Mouse (Mus musculus): ENCODE measurements around the gene Rffl.
A peak's percentile ranks its signal among the peaks of the same experiment; 100 is the strongest.

Rffl gene

DNA sequence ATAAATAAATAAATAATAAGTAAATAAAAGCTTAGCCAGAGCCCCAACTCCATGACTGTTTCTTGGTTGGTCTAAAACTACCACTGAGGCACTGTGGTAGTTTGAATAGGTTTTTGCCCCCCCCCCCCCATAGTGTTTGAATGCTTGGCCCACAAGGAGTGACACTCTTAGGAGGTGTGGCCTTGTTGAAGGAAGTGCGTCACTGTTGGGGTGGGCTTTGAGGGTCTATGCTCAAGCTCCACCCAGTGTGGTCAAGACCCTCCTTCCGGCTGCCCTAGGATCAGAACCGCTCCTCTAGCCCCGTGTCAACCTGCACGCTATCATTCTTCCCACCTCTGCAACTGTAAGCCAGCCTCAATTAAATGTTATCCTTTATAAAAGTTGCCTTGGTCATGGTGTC lies 4.6 kb upstream of the Rffl start:
- no peak for ATAC-seq (ENCODE audit: insufficient number of reproducible peaks, low FRiP score, low TSS enrichment)

GRCm38 (mm10) chr11:82874924-82875323 lies 3.9 kb upstream of the Rffl start:
- ATAC-seq (ENCODE audit: insufficient number of reproducible peaks, low FRiP score, low TSS enrichment), result no peak

GRCm38 (mm10) chr11:82870173-82871030 lies 608 bp downstream of the Rffl start:
- ATAC-seq (ENCODE audit: insufficient number of reproducible peaks, low FRiP score, low TSS enrichment), result peak; percentile 47

GRCm38 (mm10) chr11:82869506-82870172 lies 1.4 kb downstream of the Rffl start:
- no peak for ATAC-seq (ENCODE audit: insufficient number of reproducible peaks, low FRiP score, low TSS enrichment)

DNA sequence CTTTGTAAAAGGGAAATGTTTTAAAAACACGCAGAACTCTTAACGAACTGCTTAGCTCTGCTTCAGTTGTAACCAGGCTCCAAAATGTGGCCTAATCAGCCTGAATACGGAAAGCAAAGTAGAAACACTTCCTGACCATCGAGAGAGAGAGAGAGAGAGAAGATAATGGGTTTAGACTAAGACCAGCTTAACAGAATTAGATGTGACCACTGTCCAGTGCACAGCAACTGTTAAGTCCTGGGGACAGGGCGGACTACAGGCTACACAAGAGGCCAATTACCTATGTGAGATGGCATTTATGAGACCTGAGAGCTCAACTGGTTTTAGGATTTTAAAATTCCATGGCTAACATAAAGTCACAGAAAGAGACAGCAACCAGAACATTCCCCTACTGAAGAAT lies 3.1 kb downstream of the Rffl start:
- ATAC-seq (ENCODE audit: insufficient number of reproducible peaks, low FRiP score, low TSS enrichment), result no peak

- ATAC-seq (ENCODE audit: insufficient number of reproducible peaks, low FRiP score, low TSS enrichment), result no peak
These were observed 4.0 kb downstream of the Rffl start for GRCm38 (mm10) chr11:82866850-82867564.

DNA sequence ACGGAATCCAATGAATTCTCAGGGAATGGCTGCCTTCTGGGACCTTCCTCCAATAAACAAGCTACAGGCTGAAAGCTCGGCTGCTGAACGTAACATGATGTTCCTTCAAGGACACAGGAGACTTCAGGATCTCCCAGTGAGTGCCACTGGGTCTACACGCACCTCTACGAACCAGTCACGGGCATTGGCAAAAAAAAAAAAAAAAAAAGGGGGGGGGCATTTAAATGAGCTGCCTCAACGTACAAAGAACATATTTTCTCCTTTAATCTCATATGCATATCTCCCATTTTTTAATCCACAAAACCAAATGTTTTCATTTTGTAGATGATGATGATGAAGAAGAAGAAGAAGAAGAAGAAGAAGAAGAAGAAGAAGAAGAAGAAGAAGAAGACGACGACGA lies 5.1 kb downstream of the Rffl start:
- ATAC-seq (ENCODE audit: insufficient number of reproducible peaks, low FRiP score, low TSS enrichment), result no peak

DNA sequence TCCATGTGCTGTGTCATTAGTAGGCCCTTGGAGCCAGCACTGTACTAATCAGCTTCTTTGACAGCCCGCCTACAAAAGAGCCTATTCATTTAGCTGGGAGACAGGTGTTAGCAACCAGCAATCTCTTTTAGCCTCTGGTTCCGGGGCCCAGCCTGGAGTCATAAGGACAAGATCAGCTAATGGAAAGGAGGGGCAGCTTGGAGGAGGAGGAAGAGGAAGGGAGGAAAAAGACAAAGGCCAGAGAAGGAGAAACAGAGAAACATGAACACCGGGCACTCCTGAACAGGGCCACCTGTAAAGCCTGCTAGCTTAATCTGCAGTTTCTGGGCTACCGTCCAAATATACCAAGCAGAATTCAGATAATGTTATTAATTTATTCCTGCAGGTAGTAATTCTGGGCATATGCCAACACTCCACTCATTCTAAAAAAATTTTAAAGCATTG lies 7.5 kb downstream of the Rffl start:
- no peak for ATAC-seq (ENCODE audit: insufficient number of reproducible peaks, low FRiP score, low TSS enrichment)

- ATAC-seq (ENCODE audit: insufficient number of reproducible peaks, low FRiP score, low TSS enrichment), result no peak
These were observed 8.0 kb downstream of the Rffl start for GRCm38 (mm10) chr11:82863059-82863458.

- no peak for ATAC-seq (ENCODE audit: insufficient number of reproducible peaks, low FRiP score, low TSS enrichment)
These were observed 8.4 kb downstream of the Rffl start for GRCm38 (mm10) chr11:82862638-82863037.

DNA sequence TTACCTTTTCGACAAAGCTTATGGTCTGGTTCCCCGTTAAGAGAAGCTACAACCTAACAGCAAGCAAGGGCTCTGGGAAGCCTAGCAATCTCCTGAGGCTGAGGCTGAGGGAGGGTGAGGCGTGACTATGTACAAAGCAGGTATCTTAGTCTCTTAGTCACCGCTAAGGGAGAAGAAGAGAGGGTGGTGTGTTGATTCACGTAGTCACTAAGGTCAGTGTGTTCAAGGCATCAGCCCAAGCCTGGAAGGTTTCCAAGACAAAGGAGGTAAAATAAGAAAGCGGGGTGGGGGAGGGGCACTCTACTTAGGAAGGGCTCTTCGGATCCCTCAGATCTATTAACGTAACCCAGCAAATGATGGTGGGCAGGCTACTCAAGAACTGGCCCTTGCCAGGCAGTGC lies 9.5 kb downstream of the Rffl start:
- no peak for ATAC-seq (ENCODE audit: insufficient number of reproducible peaks, low FRiP score, low TSS enrichment)

GRCm38 (mm10) chr11:82860759-82861158 lies 10.3 kb downstream of the Rffl start:
- no peak for ATAC-seq (ENCODE audit: insufficient number of reproducible peaks, low FRiP score, low TSS enrichment)

DNA sequence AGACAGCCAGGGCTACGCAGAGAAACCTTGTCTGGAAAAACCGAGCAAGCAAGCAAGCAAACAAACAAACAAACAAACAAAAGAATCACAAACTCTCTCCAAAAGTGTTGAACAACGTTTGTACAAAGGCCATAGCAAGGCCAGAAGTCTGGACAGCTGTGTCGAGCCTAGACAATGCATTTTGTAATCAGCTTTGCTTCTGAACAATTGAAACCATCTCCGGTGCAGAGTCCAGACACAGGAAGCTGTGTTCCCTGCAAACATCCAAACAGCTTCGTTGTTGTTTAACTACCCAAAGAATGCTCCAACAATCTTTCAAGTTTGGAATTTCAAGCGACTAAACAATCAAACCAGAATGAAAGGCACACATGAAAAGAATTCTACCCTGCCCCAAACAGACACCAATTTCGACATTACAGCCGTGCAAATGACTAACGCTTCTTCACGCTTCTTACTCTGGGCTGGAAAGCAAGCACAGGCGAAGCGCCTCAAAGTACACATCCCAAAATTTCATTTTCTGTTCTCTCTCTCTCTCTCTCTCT lies 13.6 kb downstream of the Rffl start:
- ATAC-seq (ENCODE audit: insufficient number of reproducible peaks, low FRiP score, low TSS enrichment), result no peak

DNA sequence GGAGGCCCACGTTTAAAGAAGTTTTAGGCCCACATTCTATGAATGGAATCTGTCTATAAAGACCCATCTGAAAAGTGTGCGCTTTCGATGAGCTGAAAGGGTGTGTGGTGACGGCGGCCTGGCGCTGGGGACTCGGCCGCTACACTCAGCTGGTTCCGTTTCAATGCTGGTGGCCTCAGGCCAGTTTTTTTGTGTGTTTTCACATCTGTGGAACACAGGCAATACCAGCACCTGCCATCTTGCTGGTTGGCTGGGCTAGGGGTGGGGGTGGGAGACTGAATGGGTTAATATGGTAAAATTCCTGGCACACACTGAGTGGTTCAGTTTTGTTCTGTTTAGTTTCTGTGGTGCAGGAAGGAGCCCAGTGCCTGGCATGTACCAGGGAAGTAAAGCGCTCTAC lies 15.0 kb downstream of the Rffl start:
- no peak for ATAC-seq (ENCODE audit: insufficient number of reproducible peaks, low FRiP score, low TSS enrichment)

DNA sequence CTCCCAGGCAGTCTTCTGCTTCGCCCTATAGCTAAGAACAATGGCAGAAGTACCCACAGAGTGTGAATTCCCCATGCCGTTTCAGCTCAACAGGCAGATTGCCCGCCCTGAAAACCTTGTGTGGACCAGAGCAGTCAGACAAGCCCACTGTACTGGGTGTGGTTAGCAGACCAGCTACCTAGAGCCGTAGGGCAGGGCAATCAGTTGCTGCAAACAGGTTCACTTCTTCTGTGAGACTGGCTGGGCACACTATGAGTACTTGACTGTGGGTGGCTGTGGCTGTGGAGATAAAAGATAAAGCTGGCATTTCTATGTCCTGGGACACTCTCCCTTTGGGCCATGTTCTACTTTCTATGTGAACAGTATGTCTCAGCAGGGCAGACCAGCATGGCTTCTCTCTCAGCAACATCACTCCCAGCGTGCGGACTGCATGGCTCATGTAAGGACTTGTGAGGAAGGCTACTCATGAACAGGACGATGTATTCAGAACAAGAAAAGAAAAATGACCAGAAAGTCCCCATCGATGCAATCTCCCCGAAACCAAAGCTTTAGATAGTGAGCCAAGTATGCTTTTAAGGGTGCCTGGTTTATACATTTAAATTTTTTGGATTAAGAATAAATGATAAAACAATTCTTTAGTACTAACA lies 15.6 kb downstream of the Rffl start:
- ATAC-seq (ENCODE audit: insufficient number of reproducible peaks, low FRiP score, low TSS enrichment), result no peak

GRCm38 (mm10) chr11:82854111-82854510 lies 16.9 kb downstream of the Rffl start:
- no peak for ATAC-seq (ENCODE audit: insufficient number of reproducible peaks, low FRiP score, low TSS enrichment)

- no peak for ATAC-seq (ENCODE audit: insufficient number of reproducible peaks, low FRiP score, low TSS enrichment)
These were observed 18.1 kb downstream of the Rffl start for GRCm38 (mm10) chr11:82852958-82853357.

GRCm38 (mm10) chr11:82852540-82852939 lies 18.5 kb downstream of the Rffl start:
- no peak for ATAC-seq (ENCODE audit: insufficient number of reproducible peaks, low FRiP score, low TSS enrichment)

- no peak for ATAC-seq (ENCODE audit: insufficient number of reproducible peaks, low FRiP score, low TSS enrichment)
These were observed 18.9 kb downstream of the Rffl start for GRCm38 (mm10) chr11:82852115-82852514.

DNA sequence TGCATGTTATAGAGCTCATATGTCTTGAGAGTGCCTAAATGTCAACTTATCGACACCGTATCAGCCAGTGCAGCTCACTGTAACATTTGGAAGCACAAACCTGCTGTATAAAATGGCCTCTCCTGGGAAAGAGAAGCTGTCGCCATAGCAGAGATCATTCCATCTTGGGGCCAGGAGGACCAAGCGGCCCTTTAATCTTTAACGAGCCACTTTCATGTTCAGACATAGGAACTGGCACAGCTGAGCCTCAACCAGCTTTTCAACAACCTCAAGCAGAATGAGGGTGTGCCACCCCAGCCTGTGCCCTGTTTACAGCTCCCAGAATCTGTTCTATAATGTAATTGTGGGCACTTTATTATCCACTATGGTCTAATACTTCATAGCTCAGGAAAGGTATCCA lies 20.8 kb downstream of the Rffl start:
- ATAC-seq (ENCODE audit: insufficient number of reproducible peaks, low FRiP score, low TSS enrichment), result no peak

Data from cerebellum, adult (tissue).